Mouse (Mus musculus) left cerebral cortex, postnatal 10 days (tissue): Measurements from ENCODE around the gene Nxpe5. TPM values are rescaled to one million over a fixed set of nuclear protein-coding genes. Genes with fewer than 3 reads are reported as not detected.
A peak's percentile ranks its signal among the peaks of the same experiment; 100 is the strongest.

Experiments used
- DNase-seq, 2 experiments: peaks; one replicate each; pipeline ENCODE4 v3.0.0; 2021 to 2022; ENCODE audit warnings: low spot score in 2 of 2, mixed read lengths in 1 of 2; ENCODE audit errors: extremely low spot score in 1 of 2
- intact Hi-C: fragments of 180-260 bp; cut with DNase I; formaldehyde crosslinking; loops from one replicate; pipeline ENCODE4 v1.15.1; 2025
- total RNA-seq, 2 experiments: library from RNA; stranded (reverse); gene quantifications; 2 replicates each; pipeline ENCODE4 v1.2.3; 2021

Nxpe5 gene
- total RNA-seq, 2 experiments from 2014 or later = 0.13 TPM; not detected in 1

- DNase-seq = no peak
- intact Hi-C loops = no loop called here
Measured at GRCm38 (mm10) chr5:138267114-138267513, 41.4 kb downstream of the Nxpe5 start.

DNA sequence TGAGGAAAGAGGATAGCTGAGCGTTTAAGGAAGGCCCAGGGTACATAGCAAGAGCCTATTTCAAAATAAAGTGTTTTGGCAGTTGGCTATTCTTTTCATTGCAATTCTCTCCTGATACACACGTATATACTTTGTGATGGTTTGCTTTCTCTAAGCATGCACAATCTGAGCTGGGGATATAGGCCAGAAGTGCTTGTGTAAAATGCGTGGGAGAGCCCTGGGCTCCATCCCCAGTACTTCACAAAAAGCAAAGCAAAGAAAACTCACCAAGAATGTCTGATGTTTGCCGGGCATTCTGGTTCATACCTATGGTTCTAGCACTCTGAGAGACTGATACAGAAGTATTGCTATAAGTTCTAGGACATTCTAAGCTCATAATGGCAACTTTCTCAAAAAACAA is 43.3 kb downstream of the Nxpe5 start:
- DNase-seq = no peak
- intact Hi-C loops = no loop called here

- intact Hi-C loops = no loop called here
- DNase-seq = no peak
Measured at GRCm38 (mm10) chr5:138271232-138271631, 45.5 kb downstream of the Nxpe5 start.

DNA sequence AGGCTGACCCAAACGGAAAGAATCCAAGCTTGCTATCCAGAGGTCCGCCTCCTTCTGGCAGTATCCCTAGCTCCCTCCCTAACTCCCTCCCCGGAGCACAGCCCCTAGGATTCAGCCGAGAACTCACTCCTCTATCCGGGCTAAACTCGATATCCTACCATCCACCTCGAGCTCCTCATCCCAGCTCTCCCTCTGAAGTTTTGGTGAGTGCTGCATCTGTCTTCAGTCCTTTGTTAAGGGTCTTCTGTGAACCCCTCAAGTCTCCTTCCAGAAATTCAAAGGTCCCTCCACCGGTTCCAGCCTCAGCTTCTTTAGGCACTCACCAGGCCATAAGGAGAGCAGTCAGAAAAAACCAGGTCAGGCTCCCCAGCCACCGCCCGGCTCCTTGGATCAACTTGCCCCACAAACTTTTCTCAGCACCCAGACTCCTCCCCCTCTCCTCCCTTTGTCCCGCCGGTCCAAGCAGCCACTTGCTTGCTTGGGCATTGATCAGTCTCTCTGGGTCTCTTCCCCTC is 46.8 kb downstream of the Nxpe5 start, which contains the start of gene Gal3st4:
Gene Gal3st4 (minus strand): TSS at position 432 of the 515 bp plus-strand sequence.
- intact Hi-C loops = no loop called here

GRCm38 (mm10) chr5:138274186-138274585 is 48.5 kb downstream of the Nxpe5 start:
- no peak for DNase-seq
- intact Hi-C loops = no loop called here

More for the DNA sequence above, 46.8 kb downstream of the Nxpe5 start, which contains the start of gene Gal3st4:
- DNase-seq = peak in 1 of 2 experiments; percentile 41

GRCm38 (mm10) chr5:138275216-138276050 is 49.7 kb downstream of the Nxpe5 start:
- peak in 1 of 2 experiments; percentile 34 for DNase-seq
- intact Hi-C loops = no loop called here

DNA sequence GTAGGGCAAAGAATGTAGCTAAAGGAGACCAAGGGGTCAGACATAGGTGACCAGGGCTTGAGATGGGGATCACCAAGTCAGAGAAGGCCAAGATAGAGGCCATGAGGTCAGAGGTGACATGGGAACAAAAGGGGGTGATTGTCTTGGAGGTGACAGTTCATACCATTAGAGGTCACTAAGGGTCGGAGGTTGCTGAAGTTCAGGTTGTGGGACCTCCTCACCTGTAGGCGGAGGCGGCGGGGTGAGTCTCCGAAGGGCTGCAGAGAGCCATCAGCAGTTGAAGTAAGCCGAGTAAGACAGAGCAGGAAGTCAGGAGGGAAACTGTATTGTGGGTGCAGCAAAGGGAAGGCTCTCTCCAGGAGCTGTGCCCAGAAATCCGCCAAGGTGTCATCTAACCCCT is 52.3 kb downstream of the Nxpe5 start:
- intact Hi-C loops = no loop called here
- DNase-seq = no peak

DNA sequence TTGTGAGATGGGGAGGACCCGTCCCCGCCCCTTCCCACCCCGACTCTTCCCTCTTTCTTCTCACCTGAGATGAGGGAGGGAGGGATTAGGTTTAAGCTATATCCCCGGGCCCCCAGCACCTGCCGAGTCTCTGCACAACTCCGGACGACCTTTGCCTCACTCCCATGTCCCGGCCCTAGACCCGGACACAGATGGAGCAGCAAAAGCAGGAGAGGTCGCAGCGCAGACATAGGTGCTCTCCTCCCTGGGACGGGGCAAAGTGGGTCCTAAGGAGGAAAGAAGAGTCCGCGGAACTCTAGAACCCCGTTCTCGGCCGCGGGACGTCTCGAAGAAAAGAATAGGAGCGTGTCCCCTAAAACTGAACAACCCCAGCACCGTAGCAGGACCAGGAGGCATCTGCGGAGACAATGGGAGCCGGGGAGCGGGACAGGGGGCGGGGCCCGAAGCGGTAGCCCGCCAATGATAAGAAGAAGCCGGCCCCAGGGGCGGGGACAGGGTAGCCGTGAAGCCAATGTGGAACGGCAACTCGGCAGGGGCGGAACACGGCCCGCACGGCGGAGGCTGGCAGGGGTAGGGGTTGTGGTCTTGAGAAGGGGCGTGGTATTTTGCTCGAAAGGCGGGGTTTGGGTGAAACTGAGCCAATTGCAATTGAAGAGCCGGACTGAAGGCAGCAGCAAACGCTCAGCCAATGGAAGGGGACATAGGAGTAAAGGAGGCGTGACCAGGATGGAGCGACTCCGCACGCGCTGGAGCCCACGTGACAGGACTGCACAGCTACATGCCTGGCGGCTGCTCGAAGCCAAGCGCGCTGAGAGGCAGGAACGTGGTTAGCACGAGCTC is 54.1 kb downstream of the Nxpe5 start, which contains the start of the genes Gm43720, Gpc2 and Stag3:
Gene Gm43720 (minus strand): TSS at position 374 of the 840 bp plus-strand sequence.
Gene Gpc2 (minus strand): TSS at position 421 of the 840 bp plus-strand sequence.
Gene Stag3 (plus strand): TSS at position 656 of the 840 bp plus-strand sequence.
- DNase-seq = peak; percentile 90 to 95
- intact Hi-C loops = no loop called here

DNA sequence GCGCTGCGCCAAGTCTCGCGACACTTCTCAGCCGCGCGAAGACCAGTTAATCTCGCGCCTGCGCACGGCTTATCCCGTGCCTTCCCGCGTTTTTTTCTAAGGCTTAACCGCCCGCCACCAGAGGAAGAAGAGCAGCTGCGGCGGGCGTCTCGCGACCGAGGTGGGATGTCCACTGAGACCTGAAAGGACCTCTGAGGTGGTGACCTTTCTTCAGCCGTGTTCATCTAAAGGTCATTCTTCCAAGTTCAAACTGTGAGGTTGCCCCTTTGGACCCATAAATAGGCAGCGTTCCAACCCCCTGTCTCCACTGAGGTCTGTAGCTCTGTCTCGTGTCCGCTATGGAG is 54.7 kb downstream of the Nxpe5 start:
- DNase-seq = no peak
- intact Hi-C loops = no loop called here

DNA sequence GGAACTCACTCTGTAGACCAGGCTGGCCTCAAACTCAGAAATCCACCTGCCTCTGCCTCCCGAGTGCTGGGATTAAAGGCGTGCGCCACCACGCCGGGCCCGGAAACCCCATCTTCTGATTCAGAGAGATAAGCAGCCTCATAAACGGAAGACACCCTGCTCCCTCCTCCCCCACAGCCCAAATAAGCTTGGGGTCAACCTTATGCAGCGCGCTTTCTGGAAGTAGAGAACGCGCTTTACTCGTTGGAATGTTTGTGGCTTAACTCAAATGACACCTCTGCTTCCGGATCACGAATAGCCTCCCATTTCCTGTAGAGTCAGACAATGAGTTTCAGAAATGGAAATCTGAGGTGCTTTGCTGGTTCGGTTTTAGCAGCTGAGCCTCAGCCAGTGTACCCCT is 55.1 kb downstream of the Nxpe5 start:
- DNase-seq = no peak
- intact Hi-C loops = no loop called here

DNA sequence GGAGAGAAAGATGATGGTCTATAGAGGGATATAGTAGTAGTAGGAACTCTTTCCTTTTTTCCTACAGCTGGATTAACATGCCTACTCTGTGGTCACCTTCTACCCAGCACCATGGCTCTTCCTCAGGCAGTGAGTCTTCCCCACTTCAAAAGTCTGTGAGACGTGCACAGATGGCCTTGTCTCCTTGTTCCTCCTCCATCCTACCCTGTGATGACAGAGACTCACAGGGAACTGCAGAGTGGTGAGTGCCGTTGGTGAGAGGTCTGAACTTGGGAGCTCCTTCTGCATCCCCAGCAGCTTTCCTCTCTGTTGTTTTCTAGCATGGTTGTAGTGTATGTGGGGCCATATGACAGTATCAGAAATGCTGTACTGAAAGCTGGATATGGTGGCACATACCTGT is 56.1 kb downstream of the Nxpe5 start:
- no peak for DNase-seq
- intact Hi-C loops = no loop called here

- intact Hi-C loops = no loop called here
- no peak for DNase-seq
Measured at GRCm38 (mm10) chr5:138283540-138283939, 57.8 kb downstream of the Nxpe5 start.

DNA sequence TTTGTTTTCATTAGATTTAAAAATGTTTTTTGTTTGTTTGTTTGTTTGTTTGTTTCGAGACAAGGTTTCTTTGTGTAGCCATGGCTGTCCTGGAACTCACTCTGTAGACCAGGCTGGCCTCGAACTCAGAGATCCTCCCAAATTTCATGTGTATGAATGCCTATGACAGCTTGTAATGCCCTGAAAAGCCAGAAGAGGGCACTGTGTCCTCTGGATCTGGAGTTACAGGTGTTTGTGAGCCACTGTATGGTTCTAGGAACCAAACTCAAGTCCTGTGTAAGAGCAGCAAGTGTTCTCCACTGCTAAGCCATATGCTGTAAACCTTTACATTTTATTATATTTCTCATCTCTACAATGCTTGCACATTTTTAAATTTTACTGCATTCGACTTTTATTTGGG is 62.2 kb downstream of the Nxpe5 start:
- no peak for DNase-seq
- intact Hi-C loops = no loop called here

DNA sequence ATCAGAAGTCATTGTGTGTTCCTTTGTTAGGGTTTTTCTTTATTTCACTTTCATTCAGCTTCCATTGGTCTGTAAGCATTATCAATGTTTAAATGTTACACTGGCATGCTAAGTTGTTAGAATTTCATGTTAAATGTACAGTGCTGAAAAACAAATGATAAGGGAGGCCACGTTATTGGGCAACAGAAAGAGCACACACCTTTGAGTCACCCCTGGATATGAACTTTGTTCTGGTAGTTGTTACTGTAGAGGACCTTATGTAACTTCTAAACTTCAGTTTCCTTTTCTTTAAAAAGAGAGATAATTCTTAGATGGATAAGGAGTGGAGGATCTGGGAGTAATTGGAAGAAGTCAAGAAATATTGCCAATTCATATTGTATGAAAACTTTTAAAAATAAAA is 65.9 kb downstream of the Nxpe5 start:
- intact Hi-C loops = no loop called here
- no peak for DNase-seq

DNA sequence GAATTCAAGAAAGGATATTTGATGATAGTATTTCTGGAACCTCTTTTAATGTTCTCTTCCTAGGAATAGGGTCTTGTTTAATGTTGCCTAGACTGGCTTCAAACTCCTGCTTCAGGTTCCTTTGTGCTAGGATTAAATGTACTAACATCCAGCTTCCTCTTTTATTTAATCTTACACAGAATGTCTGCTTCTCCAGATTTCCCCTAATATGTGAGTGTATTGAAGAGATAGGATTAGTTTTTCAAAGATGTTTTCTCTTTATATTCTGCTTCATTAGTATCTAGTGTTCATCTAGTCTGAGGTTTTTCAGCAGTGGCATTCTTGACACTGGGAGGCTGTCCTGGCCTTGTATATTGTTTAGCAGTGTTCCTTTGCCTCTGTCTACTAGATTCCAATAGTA is 68.5 kb downstream of the Nxpe5 start:
- intact Hi-C loops = no loop called here
- DNase-seq = no peak

GRCm38 (mm10) chr5:138299613-138300012 is 73.9 kb downstream of the Nxpe5 start:
- no peak for DNase-seq
- intact Hi-C loops = no loop called here
